Mouse (Mus musculus): Measurements from ENCODE around the gene Ppm1f. TPM values are rescaled to one million over a fixed set of nuclear protein-coding genes. Genes with fewer than 3 reads are reported as not detected.

Gene Ppm1f
- polyA plus RNA-seq, 1 experiment: 25.5 TPM

DNA sequence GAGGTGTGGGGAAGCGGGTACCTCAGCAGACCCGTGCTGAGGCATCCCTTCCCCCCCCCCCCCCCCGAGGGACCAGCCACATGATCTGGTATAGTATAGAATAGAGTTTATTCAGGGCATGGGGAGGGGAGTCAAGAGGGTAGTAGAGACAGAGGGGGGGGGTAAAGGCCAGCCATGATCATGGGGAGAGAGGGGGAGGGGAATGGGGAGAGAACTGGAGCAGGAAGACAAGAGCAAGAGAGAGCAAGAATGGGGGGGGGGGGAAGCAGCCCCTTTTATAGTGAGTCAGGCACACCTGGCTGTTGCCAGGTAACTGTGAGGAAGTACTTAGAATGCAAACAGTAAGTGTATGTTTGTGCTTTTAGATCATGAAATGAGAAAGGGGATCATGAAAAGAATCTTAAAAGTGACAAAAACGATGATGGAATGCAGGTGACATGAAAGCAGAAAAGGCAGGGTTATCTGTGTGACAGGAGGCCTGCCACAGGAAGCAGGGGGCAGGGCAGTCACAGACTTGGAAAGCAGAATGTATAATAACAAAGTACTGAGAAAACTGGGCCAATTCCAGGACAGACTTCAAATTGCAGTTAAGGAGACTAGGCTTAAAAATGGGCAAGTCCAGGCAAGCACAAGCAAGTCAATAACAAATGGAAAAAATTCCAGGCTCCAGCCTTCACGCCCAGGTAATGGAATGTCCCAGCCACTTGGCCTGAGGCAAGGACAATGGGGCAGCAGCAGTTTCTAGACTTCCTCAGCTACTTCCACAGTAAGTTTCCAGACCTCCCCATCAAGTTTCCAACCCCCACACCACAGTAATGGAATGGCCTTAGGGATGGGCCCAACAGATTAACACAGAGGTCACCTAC, 30.3 kb upstream of the Ppm1f start:
- no peak for TF ChIP-seq CTCF (IDR thresholded peaks at IDR 0.05; ENCODE audit: borderline replicate concordance, insufficient read depth, low read length)
- TF ChIP-seq POLR2A (IDR thresholded peaks at IDR 0.05; ENCODE audit: low read depth, low read length): no peak
- Histone ChIP-seq H3K4me3 (ENCODE audit: insufficient read depth, low read length) (no peak overlapping the region), H3K4me1 (ENCODE audit: control insufficient read depth, insufficient read depth, low read length) (no peaks in the 10 kb centered on the region), H3K27ac (ENCODE audit: insufficient read depth, low read length) (peak overlapping the region; percentile 87)

DNA sequence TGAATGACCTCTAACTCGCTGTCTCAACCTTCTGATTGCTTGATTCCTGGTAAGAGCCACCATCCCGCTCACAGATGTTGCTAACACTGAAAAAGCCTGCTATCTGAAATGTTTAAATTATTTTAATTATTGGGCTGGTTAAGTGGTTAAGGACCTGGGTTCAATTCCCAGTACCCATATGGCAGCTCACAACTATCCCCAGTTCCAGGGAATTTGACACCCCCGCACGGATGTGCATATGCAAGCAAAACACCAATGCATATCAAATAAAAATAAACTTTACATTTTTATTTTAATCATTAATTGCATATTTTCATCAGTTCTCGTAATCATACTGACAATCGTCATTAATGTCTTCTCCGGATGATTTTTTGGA, 26.0 kb upstream of the Ppm1f start:
- Histone ChIP-seq H3K4me1 (ENCODE audit: control insufficient read depth, insufficient read depth, low read length) (no peaks in the 10 kb centered on the region; the same call in none of the 2 replicates), H3K4me3 (ENCODE audit: insufficient read depth, low read length) (0 out of 2 replicates have a peak overlapping the region, but pooled peaks have one; percentile 3), H3K27ac (ENCODE audit: insufficient read depth, low read length) (peak overlapping the region; percentile 0; the same call in 1 of the 2 replicates)
- TF ChIP-seq POLR2A (IDR thresholded peaks at IDR 0.05; ENCODE audit: low read depth, low read length): no peak
- no peak for TF ChIP-seq CTCF (IDR thresholded peaks at IDR 0.05; ENCODE audit: borderline replicate concordance, insufficient read depth, low read length)

DNA sequence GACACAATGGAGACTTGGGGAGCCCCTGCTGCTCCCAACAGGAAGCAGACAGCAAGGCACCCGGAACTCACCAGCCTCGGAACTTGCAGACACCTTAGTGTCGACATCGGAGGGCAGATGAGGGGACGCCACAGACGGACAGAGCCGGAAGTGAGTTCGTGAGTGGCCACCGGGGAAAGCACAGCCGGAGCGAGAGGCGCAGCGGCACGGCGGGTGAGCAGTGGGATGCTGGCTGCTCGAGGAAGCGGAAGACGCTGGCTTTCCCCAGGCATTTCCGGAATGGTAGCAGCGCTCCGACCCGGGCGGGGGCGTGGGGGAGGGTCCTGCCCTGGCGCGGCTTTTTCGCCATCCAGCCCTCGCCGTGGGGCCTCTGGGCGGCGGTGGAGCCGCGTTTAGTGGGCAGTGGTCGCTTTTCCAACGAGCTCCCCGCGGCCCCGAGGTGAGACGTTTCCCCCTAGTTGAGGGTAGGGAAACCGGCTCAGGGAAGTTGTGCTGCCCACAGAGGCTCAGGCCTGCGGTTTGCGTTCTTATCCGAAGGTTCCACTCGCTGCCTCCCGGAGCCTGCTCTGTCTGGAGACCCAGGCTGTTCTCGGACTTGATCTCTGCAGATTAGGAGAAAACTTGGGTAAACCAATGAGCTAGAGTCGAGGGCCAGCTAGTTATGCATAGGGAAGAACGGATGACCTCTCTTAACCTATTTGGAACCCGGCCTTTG, 25.5 kb upstream of the Ppm1f start, which contains the start of the genes Top3b and Vpreb1:
Gene Top3b, plus strand, starts transcription at position 120 of the 715 bp plus-strand sequence.
Gene Vpreb1, minus strand, starts transcription at position 227 of the 715 bp plus-strand sequence.
- Histone ChIP-seq H3K4me3 (ENCODE audit: insufficient read depth, low read length) (peak within 1 kb of the TSS; percentile 89), H3K27ac (ENCODE audit: insufficient read depth, low read length) (peak within 1 kb of the TSS; percentile 95), H3K4me1 (ENCODE audit: control insufficient read depth, insufficient read depth, low read length) (no peaks in the 10 kb centered on the region; the same call in none of the 2 replicates)
- TF ChIP-seq POLR2A (IDR thresholded peaks at IDR 0.05; ENCODE audit: low read depth, low read length) (peak; percentile 73), CTCF (IDR thresholded peaks at IDR 0.05; ENCODE audit: borderline replicate concordance, insufficient read depth, low read length) (no peak)

DNA sequence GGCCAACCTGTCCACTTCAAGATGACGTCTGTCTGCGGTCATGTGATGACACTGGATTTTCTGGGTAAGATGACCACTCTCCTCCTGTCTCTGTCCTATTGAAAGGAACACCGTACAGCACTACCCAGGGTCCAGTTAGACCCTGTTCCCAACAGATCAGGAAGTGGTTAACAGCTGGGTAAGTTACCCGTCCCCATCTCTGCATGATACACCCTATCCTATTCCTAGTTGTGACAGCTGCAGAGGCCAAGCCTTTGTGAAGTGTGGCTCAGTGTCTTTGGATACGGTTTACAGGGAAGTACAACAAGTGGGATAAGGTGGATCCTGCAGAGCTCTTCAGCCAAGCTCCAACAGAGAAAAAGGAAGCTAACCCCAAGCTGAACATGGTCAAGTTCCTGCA, 17.2 kb upstream of the Ppm1f start:
- no peak overlapping the region for H3K27ac ChIP-seq (ENCODE audit: insufficient read depth, low read length)
- TF ChIP-seq CTCF (IDR thresholded peaks at IDR 0.05; ENCODE audit: borderline replicate concordance, insufficient read depth, low read length) (no peak), POLR2A (IDR thresholded peaks at IDR 0.05; ENCODE audit: low read depth, low read length) (no peak)
- H3K4me3 ChIP-seq (ENCODE audit: insufficient read depth, low read length): no peak overlapping the region
- H3K4me1 ChIP-seq (ENCODE audit: control insufficient read depth, insufficient read depth, low read length): no peaks in the 10 kb centered on the region

DNA sequence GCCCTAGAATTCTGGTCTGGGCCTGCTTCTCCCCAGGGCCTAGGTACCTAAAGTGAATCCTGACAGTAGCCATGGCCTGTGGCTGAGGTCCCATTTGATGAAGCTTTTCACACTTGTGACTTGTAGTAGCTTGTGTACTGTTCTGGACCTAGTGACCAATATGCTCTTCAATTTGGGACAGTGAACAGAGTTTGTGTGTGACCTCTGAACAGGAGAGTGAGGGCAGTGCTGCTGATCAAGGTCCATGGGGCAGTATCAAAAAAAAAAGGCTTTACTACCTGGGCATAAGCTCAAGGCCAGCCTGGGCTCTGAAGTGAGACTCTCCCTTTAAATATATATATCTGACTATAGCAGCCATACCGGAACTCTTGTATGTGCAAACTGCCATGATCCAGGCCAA, 7.9 kb upstream of the Ppm1f start:
- H3K27ac ChIP-seq (ENCODE audit: insufficient read depth, low read length): no peak overlapping the region
- no peak for TF ChIP-seq POLR2A (IDR thresholded peaks at IDR 0.05; ENCODE audit: low read depth, low read length)
- H3K4me3 ChIP-seq (ENCODE audit: insufficient read depth, low read length): no peak overlapping the region
- no peaks in the 10 kb centered on the region for H3K4me1 ChIP-seq (ENCODE audit: control insufficient read depth, insufficient read depth, low read length)

DNA sequence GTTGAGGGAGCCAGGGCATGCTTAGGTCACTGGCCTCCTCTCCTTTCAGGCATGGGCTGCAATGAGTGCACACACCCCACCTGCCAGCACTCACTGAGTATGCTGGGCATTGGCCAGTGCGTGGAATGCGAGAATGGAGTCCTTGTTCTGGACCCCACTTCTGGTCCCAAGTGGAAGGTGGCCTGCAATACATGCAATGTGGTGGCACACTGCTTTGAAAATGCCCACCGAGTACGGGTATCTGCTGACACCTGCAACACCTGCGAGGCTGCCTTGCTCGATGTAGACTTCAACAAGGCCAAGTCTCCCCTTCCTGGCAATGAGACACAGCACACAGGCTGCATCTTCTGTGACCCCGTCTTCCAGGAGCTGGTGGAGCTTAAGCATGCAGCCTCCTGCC, 3.9 kb upstream of the Ppm1f start:
- no peak overlapping the region for H3K27ac ChIP-seq (ENCODE audit: insufficient read depth, low read length)
- H3K4me3 ChIP-seq (ENCODE audit: insufficient read depth, low read length): no peak overlapping the region
- TF ChIP-seq POLR2A (IDR thresholded peaks at IDR 0.05; ENCODE audit: low read depth, low read length) (no peak), CTCF (IDR thresholded peaks at IDR 0.05; ENCODE audit: borderline replicate concordance, insufficient read depth, low read length) (no peak)
- no peaks in the 10 kb centered on the region for H3K4me1 ChIP-seq (ENCODE audit: control insufficient read depth, insufficient read depth, low read length)

DNA sequence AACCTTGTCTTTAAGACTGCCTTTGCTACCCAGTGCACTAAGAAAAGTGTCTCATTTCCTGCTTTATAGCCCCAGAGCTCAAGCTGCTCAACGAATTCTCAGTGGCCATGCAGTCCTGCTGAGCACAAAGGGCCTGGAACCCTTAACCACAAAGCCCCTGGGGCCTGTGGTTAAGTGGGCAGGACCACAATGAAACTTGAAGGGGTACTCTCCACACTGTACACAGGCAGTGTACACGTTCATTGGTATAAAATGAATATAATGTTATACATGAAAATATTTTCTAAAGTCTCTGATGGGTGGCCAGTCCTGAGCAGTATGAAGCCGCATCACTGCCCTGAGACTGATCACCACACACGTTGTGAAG, 271 bp upstream of the Ppm1f start:
- Histone ChIP-seq H3K27ac (ENCODE audit: insufficient read depth, low read length) (0 out of 2 replicates have a peak overlapping the region, but pooled peaks have one; percentile 4), H3K4me1 (ENCODE audit: control insufficient read depth, insufficient read depth, low read length) (no peaks in the 10 kb centered on the region), H3K4me3 (ENCODE audit: insufficient read depth, low read length) (no peak overlapping the region)
- TF ChIP-seq POLR2A (IDR thresholded peaks at IDR 0.05; ENCODE audit: low read depth, low read length): no peak

DNA sequence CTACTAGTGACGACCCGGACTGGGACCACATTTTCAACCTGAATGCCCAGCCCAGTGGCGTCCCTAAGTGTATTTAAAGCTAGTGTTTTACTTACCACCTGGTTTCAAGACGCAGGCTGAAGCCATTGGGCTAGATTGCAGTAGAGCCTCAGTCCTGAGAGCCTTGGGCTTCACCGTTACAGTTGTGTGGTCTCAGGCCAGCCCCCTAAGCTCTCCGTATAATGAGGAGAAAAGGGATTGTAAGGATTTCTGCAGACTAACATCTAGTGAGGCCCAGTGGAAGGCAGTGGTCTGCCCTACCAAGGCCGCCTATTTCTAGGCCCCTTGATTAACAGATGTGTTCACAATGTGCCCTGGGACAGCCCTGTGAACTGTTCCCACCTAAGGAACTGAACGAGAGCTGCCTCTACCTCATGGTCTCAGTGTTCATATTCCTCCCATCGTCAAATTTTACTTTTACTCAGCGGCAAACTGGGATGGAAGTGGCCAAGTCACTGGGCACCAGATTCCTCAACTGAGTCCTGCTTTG, 851 bp downstream of the Ppm1f start:
- H3K4me1 ChIP-seq (ENCODE audit: control insufficient read depth, insufficient read depth, low read length): no peaks in the 10 kb centered on the region
- TF ChIP-seq POLR2A (IDR thresholded peaks at IDR 0.05; ENCODE audit: low read depth, low read length): no peak
- no peak for TF ChIP-seq CTCF (IDR thresholded peaks at IDR 0.05; ENCODE audit: borderline replicate concordance, insufficient read depth, low read length)
- no peak overlapping the region for H3K27ac ChIP-seq (ENCODE audit: insufficient read depth, low read length)
- peak overlapping the region; percentile 71 for H3K4me3 ChIP-seq (ENCODE audit: insufficient read depth, low read length)

DNA sequence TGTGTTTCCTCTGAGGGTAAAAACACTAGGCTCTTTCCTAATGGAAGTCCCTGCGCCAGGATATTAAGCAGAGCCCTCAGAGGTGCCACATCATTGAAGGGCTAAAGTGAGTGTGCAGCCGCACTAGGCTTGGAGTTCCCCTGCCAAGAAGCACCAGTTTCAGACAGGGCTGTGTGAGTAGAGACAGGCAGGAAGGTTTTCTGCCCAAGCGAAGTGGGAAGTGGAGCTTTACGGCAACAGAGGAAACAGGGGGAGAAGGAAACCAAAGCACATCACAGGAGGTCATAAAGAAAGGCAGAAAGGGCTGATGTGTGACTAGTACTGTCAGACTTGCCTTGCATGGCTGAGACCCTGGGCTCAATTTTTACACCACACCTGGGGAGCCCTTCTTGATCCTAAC, 6.1 kb downstream of the Ppm1f start:
- TF ChIP-seq CTCF (IDR thresholded peaks at IDR 0.05; ENCODE audit: borderline replicate concordance, insufficient read depth, low read length): no peak
- TF ChIP-seq POLR2A (IDR thresholded peaks at IDR 0.05; ENCODE audit: low read depth, low read length): no peak

DNA sequence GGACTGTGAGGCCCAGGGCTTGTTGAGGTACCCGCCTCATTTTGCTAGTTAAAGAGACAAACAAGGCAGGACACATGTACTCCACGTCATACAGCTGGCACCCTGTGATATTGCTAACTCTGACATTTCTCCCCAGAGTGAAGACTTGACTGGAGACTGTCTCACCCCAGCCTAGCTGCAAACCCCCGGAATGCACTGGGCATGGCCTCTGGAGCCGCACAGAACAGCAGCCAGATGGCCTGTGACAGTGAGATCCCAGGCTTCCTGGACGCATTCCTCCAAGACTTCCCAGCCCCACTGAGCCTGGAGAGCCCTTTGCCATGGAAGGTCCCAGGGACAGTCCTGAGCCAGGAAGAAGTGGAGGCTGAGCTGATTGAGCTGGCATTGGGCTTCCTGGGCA, 6.9 kb downstream of the Ppm1f start:
- Histone ChIP-seq H3K27ac (ENCODE audit: insufficient read depth, low read length) (no peak overlapping the region), H3K4me3 (ENCODE audit: insufficient read depth, low read length) (no peak overlapping the region), H3K4me1 (ENCODE audit: control insufficient read depth, insufficient read depth, low read length) (no peaks in the 10 kb centered on the region)
- TF ChIP-seq CTCF (IDR thresholded peaks at IDR 0.05; ENCODE audit: borderline replicate concordance, insufficient read depth, low read length) (no peak), POLR2A (IDR thresholded peaks at IDR 0.05; ENCODE audit: low read depth, low read length) (no peak)

More for the DNA sequence above, 6.1 kb downstream of the Ppm1f start:
- Histone ChIP-seq H3K4me3 (ENCODE audit: insufficient read depth, low read length) (no peak overlapping the region), H3K4me1 (ENCODE audit: control insufficient read depth, insufficient read depth, low read length) (no peaks in the 10 kb centered on the region), H3K27ac (ENCODE audit: insufficient read depth, low read length) (no peak overlapping the region)

All from embryonic fibroblast, embryonic 13.5 days (primary cell).